Mouse (Mus musculus) intestine, embryonic 16.5 days (tissue): ENCODE results near the gene Macf1. TPM values are rescaled to one million over a fixed set of nuclear protein-coding genes. Genes with fewer than 3 reads are reported as not detected.

Source experiments
- ATAC-seq: fragments of 200-750 bp; cut with Nextera tagmentation; 2 replicates; pipeline ENCODE4 v1.8.0; 2017; ENCODE audit warnings: moderate TSS enrichment, moderate library complexity
- H3K27ac ChIP-seq: fragments of 300-500 bp; sonication (generic); 2 replicates; pipeline ENCODE4 v1.5.1; 2014; ENCODE audit warnings: mild to moderate bottlenecking, low read length
- H3K27me3 ChIP-seq: fragments of 300-500 bp; sonication (generic); replicated peaks from 2 replicates; pipeline ENCODE4 v1.6.1; 2014; ENCODE audit warnings: low read length, control low read depth, mixed read lengths; ENCODE audit not compliant: control insufficient read depth, insufficient read depth
- H3K36me3 ChIP-seq: fragments of 300-500 bp; sonication (generic); 2 replicates; pipeline ENCODE4 v1.6.1; 2014; ENCODE audit warnings: low read length, control low read depth; ENCODE audit not compliant: control insufficient read depth, insufficient read depth
- H3K4me1 ChIP-seq: fragments of 300-500 bp; sonication (generic); 2 replicates; pipeline ENCODE4 v1.6.1; 2014; ENCODE audit warnings: low read length, control low read depth, mixed read lengths; ENCODE audit not compliant: control insufficient read depth, insufficient read depth
- H3K4me2 ChIP-seq: fragments of 300-500 bp; sonication (generic); 2 replicates; pipeline ENCODE4 v1.6.1; 2014; ENCODE audit warnings: low read depth, low read length, control low read depth
- H3K4me3 ChIP-seq: fragments of 300-500 bp; sonication (generic); 2 replicates; pipeline ENCODE4 v1.5.1; 2014; ENCODE audit warnings: mild to moderate bottlenecking, low read length
- H3K9ac ChIP-seq: fragments of 300-500 bp; sonication (generic); 2 replicates; pipeline ENCODE4 v1.6.1; 2014; ENCODE audit warnings: low read depth, low read length
- H3K9me3 ChIP-seq: fragments of 300-500 bp; sonication (generic); 2 replicates; pipeline ENCODE4 v1.6.1; 2016; ENCODE audit warnings: low read length, control low read depth; ENCODE audit not compliant: control insufficient read depth
- WGBS: fragments of 180-500 bp; shearing (Covaris S2); extraction: QIAGEN DNeasy Blood & Tissue Kit; methylation state at CpG from one replicate; pipeline ENCODE4 v1.1.7; 2014; 5-methylcytosine and 5-hydroxymethylcytosine counted together
- polyA plus RNA-seq: library from polyadenylated mRNA; unstranded; fragments of >200 nt; fragmentation: Nextera tagmentation; extraction: Ambion mirVana; gene quantifications from 2 replicates; pipeline ENCODE4 v1.2.1, GENCODE M21; 2015

The Macf1 gene
- polyA plus RNA-seq, 1 experiment from 2014 or later, result 19.7 TPM

DNA sequence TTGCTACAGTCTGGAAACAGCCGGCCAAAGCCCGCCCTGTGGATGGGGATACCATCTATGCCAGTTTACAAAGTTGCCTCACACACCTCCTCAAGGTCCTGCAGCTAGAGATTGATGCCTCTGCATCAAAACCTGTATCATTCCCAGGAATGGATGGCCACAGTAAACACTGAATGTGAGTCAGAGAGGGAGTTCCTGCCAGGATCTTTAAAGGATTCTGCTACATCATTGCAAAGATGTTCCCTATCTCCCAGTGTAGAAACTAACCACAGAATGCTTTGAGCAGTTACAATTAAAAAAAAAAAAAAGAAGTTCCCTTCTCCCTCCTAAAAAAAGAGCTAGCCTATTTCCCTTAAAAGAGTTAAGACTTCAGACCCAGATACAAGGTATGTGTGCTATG is 21.2 kb upstream of the Macf1 start:
- no peak overlapping the region for H3K27ac ChIP-seq
- no peaks in the 10 kb centered on the region for H3K9me3 ChIP-seq
- H3K27me3 ChIP-seq, result no peaks in the 10 kb centered on the region
- H3K36me3 ChIP-seq, result no peaks in the 10 kb centered on the region
- WGBS, result 85% methylated on average over 2 of the region's 2 CpGs
- no peak overlapping the region for H3K4me2 ChIP-seq
- no peak overlapping the region for H3K4me3 ChIP-seq
- H3K9ac ChIP-seq, result no peak overlapping the region
- ATAC-seq, result no peak
- H3K4me1 ChIP-seq, result no peaks in the 10 kb centered on the region

- H3K4me2 ChIP-seq, result no peak overlapping the region
- no peaks in the 10 kb centered on the region for H3K36me3 ChIP-seq
- no peak for ATAC-seq
- no peak overlapping the region for H3K27ac ChIP-seq
- no peaks in the 10 kb centered on the region for H3K9me3 ChIP-seq
- 82% methylated on average over 12 of the region's 12 CpGs for WGBS
- no peak overlapping the region for H3K4me3 ChIP-seq
- no peak overlapping the region for H3K9ac ChIP-seq
- no peaks in the 10 kb centered on the region for H3K4me1 ChIP-seq
- H3K27me3 ChIP-seq, result no peaks in the 10 kb centered on the region
Observed at GRCm38 (mm10) chr4:123693384-123693783, 9.2 kb upstream of the Macf1 start.

DNA sequence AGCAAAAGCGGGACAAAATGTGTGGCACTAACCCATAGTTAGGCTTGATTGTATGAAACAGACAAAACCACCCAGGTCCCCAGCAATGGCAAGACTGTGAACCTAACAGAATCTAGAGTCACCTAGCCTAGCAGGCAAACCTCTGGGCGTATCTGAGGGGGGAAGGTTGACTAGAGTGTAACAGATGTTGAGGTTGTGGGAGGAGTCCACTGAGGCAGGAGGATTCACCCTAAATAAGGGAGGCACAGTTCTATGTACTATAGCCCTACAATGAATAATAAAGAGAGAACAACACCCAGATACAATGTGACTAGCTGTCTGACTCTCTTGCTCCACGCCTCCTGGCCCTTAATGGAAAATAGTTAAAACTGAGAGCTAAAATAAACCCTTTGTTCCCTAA is 7.9 kb upstream of the Macf1 start:
- peaks cover 3% of the 10 kb centered on the region; the same call in 1 of the 2 replicates for H3K4me1 ChIP-seq
- 88% methylated on average over 3 of the region's 3 CpGs for WGBS
- H3K27me3 ChIP-seq, result no peaks in the 10 kb centered on the region
- H3K36me3 ChIP-seq, result no peaks in the 10 kb centered on the region
- no peak overlapping the region for H3K4me2 ChIP-seq
- no peak overlapping the region for H3K27ac ChIP-seq
- no peak for ATAC-seq
- no peak overlapping the region for H3K9ac ChIP-seq
- no peaks in the 10 kb centered on the region for H3K9me3 ChIP-seq
- H3K4me3 ChIP-seq, result no peak overlapping the region

DNA sequence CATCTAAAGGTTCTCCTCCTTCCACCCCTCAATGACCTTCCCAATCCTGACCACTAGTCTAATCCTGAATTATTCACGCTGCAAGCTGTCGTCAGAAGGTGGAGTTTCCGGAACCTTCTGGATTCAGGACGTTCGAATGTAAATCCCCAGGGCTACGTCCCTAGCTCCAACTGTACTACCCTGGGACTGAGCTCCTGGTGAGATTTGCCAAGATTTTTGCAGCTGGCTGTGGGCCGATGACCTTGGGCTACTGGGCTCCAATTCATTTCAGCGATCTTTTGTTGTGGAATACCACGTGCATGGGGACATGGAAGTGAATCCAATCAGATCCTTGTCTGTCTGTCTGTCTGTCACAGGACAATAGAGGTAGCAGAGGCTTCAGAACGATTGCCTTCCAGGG is 6.2 kb upstream of the Macf1 start:
- H3K9ac ChIP-seq, result no peak overlapping the region
- no peaks in the 10 kb centered on the region for H3K9me3 ChIP-seq
- H3K4me1 ChIP-seq, result peaks cover 14% of the 10 kb centered on the region
- H3K4me3 ChIP-seq, result no peak overlapping the region
- H3K36me3 ChIP-seq, result no peaks in the 10 kb centered on the region
- 86% methylated on average over 10 of the region's 10 CpGs for WGBS
- no peak for ATAC-seq
- no peak overlapping the region for H3K4me2 ChIP-seq
- no peak overlapping the region for H3K27ac ChIP-seq
- peaks cover 3% of the 10 kb centered on the region for H3K27me3 ChIP-seq

DNA sequence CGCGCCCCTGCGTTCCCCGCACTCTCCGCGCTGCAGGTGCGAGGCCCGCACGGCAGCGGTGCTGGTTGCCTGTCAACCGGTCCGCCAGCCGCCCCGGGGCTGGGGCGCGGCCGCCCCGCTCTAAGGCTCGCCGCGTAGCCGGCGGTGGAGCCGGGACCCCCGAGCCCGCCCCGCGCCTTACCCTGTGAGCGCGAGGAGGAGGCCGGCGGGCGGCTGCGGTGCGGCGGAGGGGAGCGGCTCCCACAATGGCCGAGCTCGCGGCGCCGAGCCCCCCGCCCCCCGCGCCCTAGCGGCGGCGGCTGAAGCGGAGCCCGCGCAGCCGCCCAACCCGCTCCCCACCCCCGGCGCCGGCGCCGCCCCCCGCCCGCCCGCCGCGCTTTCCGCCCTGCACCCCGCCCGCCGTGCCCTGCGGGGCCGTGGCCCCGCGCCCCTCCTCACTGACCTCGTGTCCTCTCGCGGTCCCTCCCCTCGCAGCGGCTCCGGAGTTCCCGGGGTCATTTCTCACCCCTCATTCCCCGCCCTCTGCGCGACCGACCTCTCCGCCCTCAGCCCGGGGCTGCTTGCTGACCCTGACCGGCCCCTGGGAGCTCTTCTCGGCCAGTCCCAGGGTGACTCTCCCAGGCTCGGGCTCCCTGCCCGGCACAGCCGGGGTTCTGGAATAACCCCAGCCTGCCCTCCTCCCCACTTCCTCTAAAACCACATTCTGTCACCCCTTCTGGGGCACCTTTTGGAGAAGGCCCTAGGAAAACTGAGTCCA is 3.0 kb upstream of the Macf1 start:
- Histone ChIP-seq H3K27ac (peak overlapping the region; percentile 18), H3K9ac (peak overlapping the region; percentile 72), H3K36me3 (no peaks in the 10 kb centered on the region), H3K4me1 (peaks cover 14% of the 10 kb centered on the region), H3K27me3 (peaks cover 3% of the 10 kb centered on the region), H3K4me3 (peak overlapping the region; percentile 82), H3K9me3 (no peaks in the 10 kb centered on the region), H3K4me2 (peak overlapping the region; percentile 100)
- ATAC-seq, result peak; percentile 73
- under 1% methylated on average over 51 of the region's 89 CpGs for WGBS

DNA sequence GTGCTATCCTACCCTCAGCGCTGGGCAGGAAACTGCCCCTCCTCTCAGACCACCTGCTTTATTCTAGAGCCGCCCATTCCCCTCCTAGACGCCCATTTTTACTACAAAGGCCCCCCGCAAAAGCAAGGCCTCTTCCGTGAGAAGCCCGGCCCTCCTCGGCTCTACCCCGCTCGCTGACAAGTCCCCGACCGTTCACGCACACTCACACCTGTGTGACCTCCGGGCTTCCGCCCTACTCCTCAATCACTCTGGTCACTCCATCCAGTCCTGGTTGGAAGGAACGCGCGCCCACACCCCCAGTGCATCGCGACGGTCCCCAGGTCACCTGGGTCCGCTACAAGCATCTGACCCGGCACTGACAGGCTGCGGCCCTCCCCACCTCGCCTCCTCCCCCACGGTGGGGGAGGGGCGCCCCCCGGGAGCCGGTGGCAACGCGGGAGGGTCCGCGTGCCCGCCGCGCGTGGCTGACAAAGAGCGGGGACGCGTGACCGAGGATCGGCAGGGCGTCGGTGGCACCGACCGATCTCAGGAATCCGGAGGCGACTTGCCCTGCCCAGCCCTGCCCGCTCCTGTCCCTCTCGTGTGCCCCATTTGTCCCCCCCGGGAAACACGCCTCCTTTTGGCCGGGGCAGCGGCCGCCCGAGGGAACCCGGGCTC is 2.3 kb upstream of the Macf1 start:
- H3K27ac ChIP-seq, result peak overlapping the region; percentile 18; the same call in 1 of the 2 replicates

GRCm38 (mm10) chr4:123685506-123686242 is 1.5 kb upstream of the Macf1 start:
- peaks cover 3% of the 10 kb centered on the region for H3K27me3 ChIP-seq
- ATAC-seq, result no peak
- peaks cover 14% of the 10 kb centered on the region for H3K4me1 ChIP-seq
- H3K27ac ChIP-seq, result no peak overlapping the region
- peak overlapping the region; percentile 72; the same call in 1 of the 2 replicates for H3K9ac ChIP-seq
- 64% methylated on average over 8 of the region's 8 CpGs for WGBS
- no peaks in the 10 kb centered on the region for H3K9me3 ChIP-seq
- no peaks in the 10 kb centered on the region for H3K36me3 ChIP-seq
- peak overlapping the region; percentile 82; the same call in 1 of the 2 replicates for H3K4me3 ChIP-seq
- peak overlapping the region; percentile 100 for H3K4me2 ChIP-seq

More for the DNA sequence above, 2.3 kb upstream of the Macf1 start:
- H3K9me3 ChIP-seq, result no peaks in the 10 kb centered on the region
- H3K4me3 ChIP-seq, result peak overlapping the region; percentile 82
- peak overlapping the region; percentile 72 for H3K9ac ChIP-seq
- peak overlapping the region; percentile 100 for H3K4me2 ChIP-seq
- peaks cover 3% of the 10 kb centered on the region for H3K27me3 ChIP-seq
- H3K36me3 ChIP-seq, result no peaks in the 10 kb centered on the region
- peak; percentile 52 for ATAC-seq
- H3K4me1 ChIP-seq, result peaks cover 14% of the 10 kb centered on the region
- WGBS, result under 1% methylated on average over 55 of the region's 56 CpGs

DNA sequence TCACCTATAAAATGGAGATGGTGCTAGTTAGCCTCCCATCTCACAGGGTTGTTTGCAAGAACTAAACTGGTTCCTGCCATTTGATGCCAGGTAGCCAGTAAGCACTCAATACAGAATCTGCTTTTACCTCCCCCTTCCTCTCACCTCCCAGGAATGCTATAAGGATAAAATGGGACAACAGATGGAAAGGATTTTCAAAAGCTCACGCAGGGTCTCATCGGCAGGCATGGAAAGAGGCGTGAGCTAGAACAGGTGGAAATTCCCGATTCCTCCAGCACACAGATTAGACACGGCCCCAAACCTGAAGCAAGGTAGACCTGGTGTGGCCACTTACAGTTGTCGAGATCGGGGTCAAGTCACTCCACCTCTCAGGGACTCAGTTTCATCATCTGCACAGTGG is 886 bp upstream of the Macf1 start:
- H3K4me1 ChIP-seq, result peaks cover 14% of the 10 kb centered on the region
- H3K36me3 ChIP-seq, result no peaks in the 10 kb centered on the region
- ATAC-seq, result no peak
- no peak overlapping the region for H3K4me3 ChIP-seq
- no peaks in the 10 kb centered on the region for H3K9me3 ChIP-seq
- 81% methylated on average over 7 of the region's 7 CpGs for WGBS
- H3K27ac ChIP-seq, result no peak overlapping the region
- peaks cover 3% of the 10 kb centered on the region for H3K27me3 ChIP-seq
- no peak overlapping the region for H3K4me2 ChIP-seq
- no peak overlapping the region for H3K9ac ChIP-seq

GRCm38 (mm10) chr4:123682291-123682690 is 1.9 kb downstream of the Macf1 start:
- H3K9ac ChIP-seq, result no peak overlapping the region
- WGBS, result 86% methylated on average over 8 of the region's 8 CpGs
- no peaks in the 10 kb centered on the region for H3K36me3 ChIP-seq
- no peak overlapping the region for H3K4me3 ChIP-seq
- H3K27me3 ChIP-seq, result peaks cover 3% of the 10 kb centered on the region
- ATAC-seq, result no peak
- no peak overlapping the region for H3K4me2 ChIP-seq
- H3K27ac ChIP-seq, result no peak overlapping the region
- peaks cover 12% of the 10 kb centered on the region for H3K4me1 ChIP-seq
- no peaks in the 10 kb centered on the region for H3K9me3 ChIP-seq
